Mouse (Mus musculus): ENCODE data around the gene Atp5g1. TPM values are rescaled to one million over a fixed set of nuclear protein-coding genes. Genes with fewer than 3 reads are reported as not detected.
"Not testable (repeated sequence)": the region's sequence is repeated elsewhere in the genome, so short reads cannot be mapped to it uniquely, and the experiment has no call there.

Atp5g1 gene
- polyA plus RNA-seq (2015; fragmentation: Nextera tagmentation; extraction: Ambion mirVana), result 648 and 705 TPM in 2 replicates

DNA sequence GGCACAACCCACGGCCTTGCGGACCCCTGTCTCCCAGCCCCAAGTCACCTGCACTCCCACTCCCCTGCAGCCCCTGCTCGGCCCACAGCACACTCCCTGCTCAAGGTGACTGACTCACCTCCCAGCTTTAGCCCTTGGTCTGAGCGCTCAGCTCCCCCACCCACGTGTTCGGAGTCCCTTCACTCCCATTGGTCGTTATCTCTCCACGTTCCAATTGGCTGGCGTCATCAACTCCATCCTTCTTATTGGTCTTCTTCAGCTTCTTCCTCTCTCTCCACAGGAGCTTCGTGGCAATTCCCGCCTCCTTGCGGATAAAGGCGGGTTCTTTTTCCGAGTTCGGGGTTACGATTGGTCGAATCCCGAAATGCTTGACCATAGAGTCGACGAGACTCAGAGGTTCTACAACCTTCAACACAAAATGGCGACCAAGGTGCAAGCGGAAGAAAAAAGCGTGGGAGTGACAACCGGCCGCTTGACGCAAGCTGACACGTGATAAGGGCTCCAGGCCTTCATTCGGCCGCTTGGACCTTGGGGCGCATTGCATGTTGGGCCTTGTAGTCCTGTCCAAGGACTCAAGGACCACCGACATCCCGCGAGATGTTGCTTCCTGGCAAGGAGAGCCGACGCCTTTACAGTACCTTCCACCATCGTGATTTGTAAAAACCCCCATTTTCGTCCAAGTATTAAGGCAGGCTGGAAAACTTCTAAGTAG lies at the start of gene Atp5g1:
Atp5g1 (minus strand) TSS at position 162 of the 712 bp plus-strand sequence.
- peak within 1 kb of the TSS; percentile 67 for H3K4me3 ChIP-seq (replicated peaks)
- WGBS, result under 1% methylated on average over 37 of the region's 37 CpGs
- H3K4me1 ChIP-seq, result peaks cover 17% of the 10 kb centered on the region
- H3K27ac ChIP-seq, result peak within 1 kb of the TSS; percentile 87
- H3K9ac ChIP-seq, result peak within 1 kb of the TSS; percentile 65
- H3K4me2 ChIP-seq, result peak within 1 kb of the TSS; percentile 85
- H3K27me3 ChIP-seq, result no peaks in the 10 kb centered on the region
- peaks cover 21% of the 10 kb centered on the region for H3K36me3 ChIP-seq
- ATAC-seq (replicated peaks; ENCODE audit: low FRiP score), result peak; percentile 98
- H3K9me3 ChIP-seq (replicated peaks), result no peaks in the 10 kb centered on the region

DNA sequence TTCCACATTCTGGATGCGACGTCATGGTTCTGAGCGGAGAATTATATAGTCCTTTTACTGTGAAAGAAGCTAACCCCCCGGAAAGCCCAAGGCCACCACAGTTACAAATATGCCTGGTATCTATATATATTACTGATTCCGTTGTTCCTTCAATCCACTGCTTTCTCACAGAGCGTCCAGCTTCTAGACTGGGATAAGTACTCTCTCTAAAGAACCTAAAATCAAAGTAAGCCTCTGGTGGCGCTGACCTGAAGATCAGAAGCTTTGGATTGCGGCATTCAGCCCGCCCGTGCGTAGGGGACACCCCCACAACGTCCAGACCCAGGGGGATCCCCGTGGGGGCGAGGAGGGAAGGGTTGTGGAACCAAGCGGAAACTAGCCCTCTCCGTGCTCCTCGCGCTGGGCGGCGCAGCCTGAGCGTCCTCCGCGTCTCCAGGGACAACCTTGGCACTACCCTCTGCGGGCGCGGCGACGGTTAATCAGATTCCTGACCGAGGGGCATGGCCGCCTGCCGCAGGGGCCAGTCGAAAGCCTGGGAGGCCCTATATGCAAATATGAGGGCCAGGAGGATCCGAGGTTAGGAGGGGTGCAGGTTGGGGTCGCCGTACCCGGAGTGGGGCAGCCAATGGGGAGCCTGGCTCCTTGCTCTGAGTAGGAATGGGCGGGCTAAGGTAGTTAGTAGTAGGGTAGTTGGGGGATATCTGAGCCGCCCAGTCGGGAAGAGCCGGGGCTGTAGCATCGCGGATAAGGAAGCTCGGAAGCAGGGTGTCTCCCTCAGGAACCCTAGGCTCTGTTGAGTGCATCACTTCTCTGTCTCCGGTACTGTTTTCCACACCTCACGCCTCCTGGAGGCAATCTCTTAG lies 48.8 kb upstream of the Atp5g1 start:
- no peaks in the 10 kb centered on the region for H3K9me3 ChIP-seq (replicated peaks)
- peak overlapping the region; percentile 85 for H3K4me2 ChIP-seq
- H3K27ac ChIP-seq, result no peak overlapping the region
- H3K4me3 ChIP-seq (replicated peaks), result peak overlapping the region; percentile 46
- no peaks in the 10 kb centered on the region for H3K36me3 ChIP-seq
- peaks cover 12% of the 10 kb centered on the region for H3K4me1 ChIP-seq
- 2% methylated on average over 45 of the region's 45 CpGs for WGBS
- ATAC-seq (replicated peaks; ENCODE audit: low FRiP score), result peak; percentile 69
- H3K9ac ChIP-seq, result peak overlapping the region; percentile 15; the same call in 1 of the 2 replicates
- peaks cover 50% of the 10 kb centered on the region for H3K27me3 ChIP-seq

DNA sequence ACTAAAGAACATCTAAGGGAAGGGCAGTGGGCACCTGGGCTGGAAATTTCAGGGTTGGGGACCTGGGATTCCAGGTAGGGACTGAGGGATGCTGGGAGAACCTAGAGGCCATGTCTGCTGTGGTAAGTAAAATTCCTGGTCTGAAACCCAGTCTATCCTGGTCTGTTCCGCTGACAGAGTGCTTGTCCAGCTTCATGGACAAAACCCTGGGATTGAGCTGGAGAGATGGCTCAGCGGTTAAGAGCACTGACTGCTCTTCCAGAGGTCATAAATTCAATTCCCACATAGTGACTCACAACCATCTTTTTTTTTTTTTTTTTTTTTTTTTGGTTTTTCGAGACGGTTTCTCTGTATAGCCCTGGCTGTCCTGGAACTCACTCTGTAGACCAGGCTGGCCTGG lies 47.3 kb upstream of the Atp5g1 start:
- WGBS, result 83% methylated on average over 4 of the region's 4 CpGs
- not testable (repeated sequence) for H3K4me2 ChIP-seq; H3K4me3 ChIP-seq (replicated peaks); ATAC-seq (replicated peaks; ENCODE audit: low FRiP score); H3K9ac ChIP-seq; H3K27ac ChIP-seq; H3K9me3 ChIP-seq (replicated peaks); H3K36me3 ChIP-seq
- Histone ChIP-seq H3K27me3 (peaks cover 50% of the 10 kb centered on the region), H3K4me1 (peaks cover 12% of the 10 kb centered on the region)

DNA sequence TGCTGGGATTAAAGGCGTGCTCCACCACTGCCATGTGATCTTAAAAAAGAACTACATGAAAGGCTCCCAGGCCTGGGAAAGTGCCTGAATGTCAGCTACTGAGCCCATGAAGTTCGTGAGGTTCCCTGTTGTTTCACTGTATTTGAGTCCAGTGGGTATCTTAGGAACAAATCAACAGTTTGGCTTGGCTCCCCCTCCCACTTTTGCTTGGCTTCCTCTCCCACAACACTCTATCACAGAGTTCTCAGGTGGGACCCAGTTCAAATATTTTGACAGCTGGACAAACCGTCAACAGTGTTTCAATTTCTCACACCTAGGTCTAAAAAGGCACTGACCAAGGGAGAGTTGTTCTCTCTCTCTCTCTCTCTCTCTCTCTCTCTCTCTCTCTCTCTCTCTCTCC lies 43.9 kb upstream of the Atp5g1 start:
- 61% methylated on average over 3 of the region's 3 CpGs for WGBS
- Histone ChIP-seq H3K4me1 (peaks cover 11% of the 10 kb centered on the region), H3K27me3 (peaks cover 31% of the 10 kb centered on the region), H3K9me3 (replicated peaks) (no peaks in the 10 kb centered on the region), H3K4me3 (replicated peaks) (no peak overlapping the region), H3K4me2 (no peak overlapping the region), H3K9ac (no peak overlapping the region), H3K36me3 (no peaks in the 10 kb centered on the region), H3K27ac (no peak overlapping the region)
- no peak for ATAC-seq (replicated peaks; ENCODE audit: low FRiP score)

DNA sequence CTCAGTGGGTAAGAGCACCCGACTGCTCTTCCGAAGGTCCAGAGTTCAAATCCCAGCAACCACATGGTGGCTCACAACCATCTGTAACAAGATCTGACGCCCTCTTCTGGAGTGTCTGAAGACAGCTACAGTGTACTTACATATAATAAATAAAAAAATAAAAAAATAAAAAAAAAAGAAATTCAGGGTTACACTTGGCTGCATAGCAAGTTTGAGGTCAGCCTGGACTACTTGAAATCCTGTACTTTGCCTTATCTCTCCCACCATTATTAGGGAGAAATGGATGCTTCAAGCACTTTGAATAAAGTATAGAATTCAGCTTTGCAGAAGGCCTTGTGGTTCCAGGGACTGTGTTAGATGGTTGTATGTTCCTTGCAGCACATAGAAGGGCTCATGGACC lies 41.5 kb upstream of the Atp5g1 start:
- not testable (repeated sequence) for H3K9ac ChIP-seq; ATAC-seq (replicated peaks; ENCODE audit: low FRiP score)
- 85% methylated on average over 3 of the region's 3 CpGs for WGBS

DNA sequence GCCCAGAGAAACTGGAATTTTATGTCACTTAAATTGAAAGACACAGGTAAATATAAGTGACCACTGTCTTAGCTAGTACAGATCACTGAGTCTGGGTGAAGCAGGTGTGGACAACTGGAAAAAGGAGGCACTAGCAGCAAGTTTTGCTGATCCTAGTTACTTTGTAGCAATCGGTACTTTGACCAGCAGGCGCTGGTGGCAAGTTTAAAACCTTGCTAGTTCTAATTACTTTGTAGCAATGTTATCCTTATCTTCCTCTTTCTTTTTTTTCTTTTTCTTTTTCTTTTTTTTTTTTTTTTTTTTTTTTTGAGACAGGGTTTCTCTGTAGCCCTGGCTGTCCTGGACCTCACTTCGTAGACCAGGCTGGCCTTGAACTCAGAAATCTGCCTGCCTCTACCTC lies 40.6 kb upstream of the Atp5g1 start:
- Histone ChIP-seq H3K4me1 (0 out of 2 replicates have a peak, but pooled peaks cover 7% of the 10 kb centered on the region), H3K27me3 (peaks cover 8% of the 10 kb centered on the region), H3K4me3 (replicated peaks) (no peak overlapping the region), H3K4me2 (no peak overlapping the region), H3K36me3 (no peaks in the 10 kb centered on the region), H3K9me3 (replicated peaks) (no peaks in the 10 kb centered on the region), H3K9ac (no peak overlapping the region), H3K27ac (no peak overlapping the region)
- ATAC-seq (replicated peaks; ENCODE audit: low FRiP score), result no peak
- WGBS, result 85% methylated on average over 3 of the region's 3 CpGs

More for the DNA sequence above, 41.5 kb upstream of the Atp5g1 start:
- not testable (repeated sequence) for H3K9me3 ChIP-seq (replicated peaks); H3K27ac ChIP-seq; H3K4me3 ChIP-seq (replicated peaks); H3K36me3 ChIP-seq; H3K4me1 ChIP-seq; H3K4me2 ChIP-seq
- peaks cover 16% of the 10 kb centered on the region for H3K27me3 ChIP-seq

DNA sequence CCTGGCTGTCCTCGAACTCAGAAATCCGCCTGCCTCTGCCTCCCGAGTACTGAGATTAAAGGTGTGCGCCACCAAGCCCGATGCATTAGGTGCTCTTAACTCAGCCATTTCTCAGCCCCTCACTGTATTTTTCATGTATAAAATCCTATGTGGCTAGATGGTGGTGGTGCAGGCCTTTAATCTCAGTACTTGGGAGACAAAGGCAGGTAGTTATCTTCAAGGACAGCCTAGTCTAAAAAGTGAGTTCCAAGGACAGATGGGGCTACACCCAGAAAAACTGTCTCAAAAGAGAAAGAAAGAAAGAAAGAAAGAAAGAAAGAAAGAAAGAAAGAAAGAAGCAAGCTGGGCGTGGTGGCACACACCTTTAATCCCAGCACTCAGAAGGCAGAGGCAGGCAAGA lies 39.9 kb upstream of the Atp5g1 start:
- H3K9me3 ChIP-seq (replicated peaks), result no peaks in the 10 kb centered on the region
- no peak overlapping the region for H3K4me3 ChIP-seq (replicated peaks)
- no peak for ATAC-seq (replicated peaks; ENCODE audit: low FRiP score)
- no peaks in the 10 kb centered on the region for H3K36me3 ChIP-seq
- no peak overlapping the region for H3K27ac ChIP-seq
- H3K4me2 ChIP-seq, result no peak overlapping the region
- 89% methylated on average over 6 of the region's 6 CpGs for WGBS
- H3K9ac ChIP-seq, result no peak overlapping the region
- H3K27me3 ChIP-seq, result peaks cover 7% of the 10 kb centered on the region; the same call in 1 of the 2 replicates
- 0 out of 2 replicates have a peak, but pooled peaks cover 7% of the 10 kb centered on the region for H3K4me1 ChIP-seq

DNA sequence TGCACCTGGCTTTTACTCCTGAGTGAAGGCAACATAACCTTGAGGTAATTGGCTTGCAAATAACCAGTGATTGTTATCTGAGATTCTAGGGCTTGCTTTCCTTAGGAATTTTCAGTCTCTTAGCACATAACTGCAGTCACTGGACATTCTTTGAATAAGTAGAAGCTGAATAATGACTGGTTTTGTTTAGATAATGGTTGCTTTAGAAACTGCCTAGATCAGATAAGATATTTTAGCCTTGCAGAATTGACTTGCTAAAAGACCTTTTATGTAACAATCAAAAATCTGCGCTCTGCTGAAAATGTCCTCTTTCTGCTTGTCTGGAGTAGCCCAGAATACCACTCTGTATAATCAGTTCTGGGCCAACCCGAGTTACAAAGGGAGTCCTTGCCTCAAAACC lies 38.6 kb upstream of the Atp5g1 start:
- Histone ChIP-seq H3K4me3 (replicated peaks) (no peak overlapping the region), H3K4me2 (no peak overlapping the region), H3K4me1 (0 out of 2 replicates have a peak, but pooled peaks cover 7% of the 10 kb centered on the region), H3K9ac (no peak overlapping the region), H3K27ac (no peak overlapping the region), H3K27me3 (peaks cover 7% of the 10 kb centered on the region; the same call in 1 of the 2 replicates), H3K9me3 (replicated peaks) (no peaks in the 10 kb centered on the region), H3K36me3 (no peaks in the 10 kb centered on the region)
- ATAC-seq (replicated peaks; ENCODE audit: low FRiP score), result no peak
- WGBS, result 53% methylated on average over 2 of the region's 2 CpGs

DNA sequence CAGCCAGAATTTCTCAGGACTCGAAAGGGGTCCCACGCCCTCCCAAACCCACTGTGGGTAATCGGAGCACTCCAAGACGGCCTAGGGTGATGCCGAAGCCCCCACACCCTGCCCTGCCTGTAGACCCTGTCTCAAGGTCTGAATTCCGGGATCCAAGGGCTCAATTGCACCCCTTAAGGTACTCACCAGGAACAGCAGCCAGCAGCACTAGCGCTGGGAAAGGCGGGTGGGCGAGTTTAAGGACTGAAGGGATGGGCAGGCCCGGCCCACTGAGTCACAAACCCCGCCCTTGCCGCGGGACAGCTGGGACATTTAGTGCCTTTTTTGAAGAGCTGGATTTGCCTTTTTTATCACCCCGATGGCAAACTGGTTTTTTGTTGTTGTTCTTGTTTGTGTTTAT lies 36.3 kb upstream of the Atp5g1 start, which contains the start of gene Calcoco2:
Calcoco2 (minus strand) TSS at position 214 of the 400 bp plus-strand sequence.
- H3K4me3 ChIP-seq (replicated peaks), result no peak within 1 kb of the TSS
- no peak within 1 kb of the TSS for H3K9ac ChIP-seq
- no peak for ATAC-seq (replicated peaks; ENCODE audit: low FRiP score)
- 43% methylated on average over 14 of the region's 14 CpGs for WGBS
- H3K27ac ChIP-seq, result no peak within 1 kb of the TSS
- H3K36me3 ChIP-seq, result no peaks in the 10 kb centered on the region
- H3K9me3 ChIP-seq (replicated peaks), result no peaks in the 10 kb centered on the region
- H3K4me2 ChIP-seq, result no peak within 1 kb of the TSS
- 0 out of 2 replicates have a peak, but pooled peaks cover 7% of the 10 kb centered on the region for H3K4me1 ChIP-seq
- peaks cover 10% of the 10 kb centered on the region; the same call in 1 of the 2 replicates for H3K27me3 ChIP-seq

DNA sequence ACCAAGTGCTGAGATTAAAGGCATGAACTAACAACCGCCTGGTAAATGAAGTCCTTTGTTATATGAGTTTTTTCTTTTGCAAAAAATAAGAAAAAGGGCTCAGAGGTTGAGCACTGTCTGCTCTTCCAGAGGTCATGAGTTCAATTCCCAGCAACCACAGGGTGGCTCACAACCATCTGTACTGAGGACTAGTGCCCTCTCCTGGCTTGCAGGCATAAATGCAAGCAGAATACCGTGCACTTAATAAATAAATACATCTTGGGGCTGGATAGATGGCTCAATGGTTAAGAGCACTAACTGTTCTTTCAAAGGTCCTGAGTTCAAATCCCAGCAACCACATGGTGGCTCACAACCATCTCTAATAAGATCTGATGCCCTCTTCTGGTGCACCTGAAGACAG lies 35.5 kb upstream of the Atp5g1 start:
- not testable (repeated sequence) for H3K4me3 ChIP-seq (replicated peaks); H3K4me1 ChIP-seq; H3K27ac ChIP-seq; H3K4me2 ChIP-seq; ATAC-seq (replicated peaks; ENCODE audit: low FRiP score); H3K9me3 ChIP-seq (replicated peaks); H3K27me3 ChIP-seq; H3K36me3 ChIP-seq; H3K9ac ChIP-seq
- WGBS, result 68% methylated on average over 2 of the region's 2 CpGs

DNA sequence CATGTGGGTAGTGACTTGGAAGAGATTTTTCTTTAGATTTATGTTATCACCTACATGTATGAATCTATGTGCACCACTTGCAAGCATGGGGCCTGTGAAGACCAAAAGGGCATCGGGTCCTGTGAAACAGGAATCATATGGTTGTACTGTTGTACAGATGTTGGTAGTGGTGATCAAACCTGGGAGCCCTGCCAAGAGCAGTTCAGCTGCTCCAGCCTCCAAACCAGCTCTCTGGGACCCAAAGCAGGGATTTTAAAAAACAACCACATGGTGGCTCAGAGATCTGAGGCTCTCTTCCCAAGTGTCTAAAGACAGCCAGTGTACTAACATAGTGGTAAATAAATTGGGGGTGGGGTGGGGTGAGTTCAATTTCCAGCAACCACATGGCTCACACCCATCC lies 32.9 kb upstream of the Atp5g1 start:
- no peaks in the 10 kb centered on the region for H3K9me3 ChIP-seq (replicated peaks)
- WGBS, result 80% methylated on average over 1 of the region's 1 CpGs
- no peaks in the 10 kb centered on the region for H3K36me3 ChIP-seq
- H3K4me2 ChIP-seq, result no peak overlapping the region
- no peak overlapping the region for H3K4me3 ChIP-seq (replicated peaks)
- H3K4me1 ChIP-seq, result no peaks in the 10 kb centered on the region
- no peak for ATAC-seq (replicated peaks; ENCODE audit: low FRiP score)
- H3K27me3 ChIP-seq, result peaks cover 6% of the 10 kb centered on the region; the same call in 1 of the 2 replicates
- H3K9ac ChIP-seq, result no peak overlapping the region
- H3K27ac ChIP-seq, result no peak overlapping the region

DNA sequence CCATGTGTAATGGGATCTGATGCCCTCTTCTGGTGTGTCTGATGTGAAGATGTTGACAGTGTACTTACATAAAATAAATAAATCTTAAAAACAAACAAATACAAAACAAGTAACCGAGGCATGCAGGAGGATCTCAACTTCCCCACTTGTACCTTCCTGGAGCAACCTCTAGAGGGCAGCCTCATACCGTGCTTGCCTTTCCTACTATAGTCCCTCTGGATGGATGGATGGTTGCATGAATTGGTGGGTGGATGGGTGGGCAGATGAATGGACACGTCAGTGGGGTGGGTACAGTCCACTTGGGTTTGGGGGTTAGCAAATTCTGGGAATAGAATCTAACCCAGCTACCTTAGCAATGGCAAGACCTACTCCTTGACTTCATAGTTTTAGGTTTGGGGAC lies 17.9 kb upstream of the Atp5g1 start:
- 11% methylated on average over 3 of the region's 3 CpGs for WGBS
- ATAC-seq (replicated peaks; ENCODE audit: low FRiP score), result no peak

More for the DNA sequence above, 17.9 kb upstream of the Atp5g1 start:
- H3K27me3 ChIP-seq, result peaks cover 10% of the 10 kb centered on the region; the same call in 1 of the 2 replicates
- no peak overlapping the region for H3K4me3 ChIP-seq (replicated peaks)
- H3K9ac ChIP-seq, result no peak overlapping the region
- H3K4me1 ChIP-seq, result no peaks in the 10 kb centered on the region
- H3K4me2 ChIP-seq, result no peak overlapping the region
- H3K27ac ChIP-seq, result no peak overlapping the region
- H3K36me3 ChIP-seq, result no peaks in the 10 kb centered on the region
- no peaks in the 10 kb centered on the region for H3K9me3 ChIP-seq (replicated peaks)
